Mouse (Mus musculus): ENCODE results near the gene Hoxa7.
A peak's percentile ranks its signal among the peaks of the same experiment; 100 is the strongest.

Gene Hoxa7

DNA sequence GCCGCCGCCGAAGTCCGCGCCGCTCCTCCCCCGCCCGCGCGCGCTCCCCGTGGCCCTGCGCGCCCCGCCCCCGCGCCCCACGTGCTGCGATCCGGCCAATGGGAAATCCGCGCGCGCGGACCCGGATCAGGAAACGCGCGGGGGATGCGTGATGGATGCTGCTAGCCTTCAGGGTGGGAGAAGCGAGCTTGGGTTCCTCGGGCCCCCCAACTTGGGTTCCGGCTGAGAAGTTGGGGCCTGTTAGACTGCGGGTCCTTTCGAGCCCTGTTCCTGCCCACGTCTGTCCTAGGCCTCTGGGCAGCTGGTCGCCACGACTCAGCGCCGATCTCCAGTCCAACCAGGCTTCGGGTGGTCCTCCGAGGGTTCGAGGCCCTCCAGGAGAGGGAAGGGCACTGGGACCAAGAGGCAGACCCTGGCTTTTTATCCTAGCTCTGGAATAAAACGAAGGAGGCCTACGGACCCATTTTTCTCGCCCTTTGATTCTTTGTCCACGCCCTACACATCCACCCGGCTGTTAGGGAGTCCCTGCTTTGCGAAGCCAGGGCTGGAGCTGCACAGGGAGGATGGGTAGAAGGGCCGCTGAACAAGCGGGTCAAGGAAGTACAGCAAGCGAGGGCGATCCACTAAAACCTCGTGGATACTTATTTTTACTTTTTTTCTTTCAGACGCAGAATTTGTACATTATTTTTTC is 29.6 kb downstream of the Hoxa7 start:
- DNase-seq, result peak; percentile 91

DNA sequence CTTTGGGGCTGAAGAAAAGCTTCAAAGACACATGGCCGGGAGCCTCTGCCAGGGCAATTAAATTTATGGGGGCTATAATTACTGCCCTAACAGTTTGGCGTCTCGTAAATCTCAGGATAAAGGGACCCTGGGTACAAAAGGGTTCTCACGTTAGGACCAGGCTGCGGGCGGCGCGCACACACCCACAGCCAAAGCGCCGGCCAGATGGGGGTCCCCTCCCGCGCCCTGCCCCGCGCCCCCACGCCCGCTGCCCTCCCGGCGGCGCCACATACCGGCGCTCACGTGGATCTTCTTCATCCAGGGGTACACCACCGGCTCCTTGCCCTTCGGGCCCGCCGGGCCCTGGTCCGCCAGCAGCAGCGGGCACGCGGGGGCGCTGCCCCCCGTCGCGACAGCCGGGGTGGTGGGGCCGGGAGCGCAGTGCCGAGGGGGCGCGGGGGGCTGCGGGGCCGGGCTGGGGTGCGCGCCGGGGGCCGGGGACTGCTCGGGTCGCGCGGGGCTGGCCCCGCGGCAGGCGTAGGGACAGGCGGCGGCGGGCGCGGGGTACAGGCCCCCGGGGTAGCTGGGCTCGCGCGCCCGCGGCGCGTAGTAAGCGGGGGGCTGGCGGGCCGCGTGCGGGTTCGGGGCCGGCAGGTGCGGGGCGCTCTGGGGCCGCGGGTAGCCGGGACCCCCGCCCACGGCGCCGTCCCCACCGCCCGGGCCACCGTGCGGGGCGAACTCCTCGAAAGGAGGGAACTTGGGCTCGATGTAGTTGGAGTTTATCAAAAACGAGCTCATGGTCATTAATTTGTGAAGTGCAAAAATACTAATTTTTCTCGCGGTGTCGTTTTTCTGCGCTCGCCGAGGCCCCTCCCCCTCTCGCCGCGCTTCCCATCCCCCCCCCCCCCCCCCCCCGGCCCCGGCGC is 30.5 kb downstream of the Hoxa7 start, which contains the start of gene Hoxa4:
TSS of gene Hoxa4 (minus strand) at position 848 of the 905 bp plus-strand sequence.
- peak; percentile 44 for DNase-seq

DNA sequence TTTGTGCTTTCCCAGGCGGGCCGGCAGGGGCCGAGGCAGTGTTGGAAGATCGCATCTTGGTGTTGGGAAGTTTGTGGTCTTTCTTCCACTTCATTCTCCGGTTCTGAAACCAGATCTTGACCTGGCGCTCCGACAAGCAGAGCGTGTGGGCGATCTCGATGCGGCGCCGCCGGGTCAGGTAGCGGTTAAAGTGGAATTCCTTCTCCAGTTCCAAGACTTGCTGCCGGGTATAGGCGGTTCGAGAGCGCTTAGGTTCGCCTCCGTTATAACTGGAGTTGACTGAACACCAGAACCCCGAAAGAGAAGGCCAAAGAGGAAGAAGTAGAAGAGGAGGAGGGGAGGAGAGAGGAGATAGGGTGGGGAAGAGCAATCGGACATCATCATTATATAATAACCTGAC is 31.2 kb downstream of the Hoxa7 start:
- DNase-seq, result no peak

DNA sequence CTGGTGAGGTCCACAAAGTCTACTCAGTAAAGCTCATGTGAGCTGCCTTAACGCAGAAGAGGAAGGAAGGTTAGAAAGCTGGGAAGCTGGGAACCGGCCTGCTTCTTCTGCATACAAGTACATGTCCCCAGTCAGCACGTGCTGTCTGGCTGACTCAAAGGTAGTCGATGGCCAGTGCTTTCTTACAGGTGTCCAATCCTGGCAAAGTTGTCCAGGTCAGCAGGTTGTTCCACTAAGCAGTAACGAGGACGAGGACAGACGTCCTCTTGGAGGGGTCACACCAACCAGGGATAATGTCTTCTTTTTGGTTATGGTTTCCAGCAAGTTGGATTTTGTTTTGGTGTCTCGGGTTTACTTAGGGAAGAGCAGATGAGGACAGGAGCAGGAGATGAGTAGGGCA is 31.7 kb downstream of the Hoxa7 start:
- DNase-seq, result peak; percentile 47

DNA sequence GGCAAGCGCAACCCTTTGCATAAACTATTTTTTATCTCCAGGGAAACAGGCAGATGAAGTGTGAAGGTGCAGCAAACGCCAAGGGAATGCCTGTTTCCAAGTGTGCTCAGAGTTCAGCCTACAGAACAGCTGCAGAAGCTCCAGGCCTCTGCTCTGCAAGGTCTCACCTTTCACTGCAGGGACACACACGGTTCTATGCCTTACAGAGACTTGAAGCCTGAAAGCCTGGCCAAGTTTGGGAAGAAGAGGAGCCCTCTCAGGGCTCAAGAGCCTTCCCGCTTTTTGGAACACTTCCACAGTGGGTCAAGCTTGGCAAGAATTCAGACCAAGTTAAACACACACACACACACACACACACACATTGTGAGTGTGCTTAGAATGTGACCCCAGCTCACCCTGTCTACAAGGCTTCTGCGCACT is 32.5 kb downstream of the Hoxa7 start:
- peak; percentile 54 for DNase-seq

DNA sequence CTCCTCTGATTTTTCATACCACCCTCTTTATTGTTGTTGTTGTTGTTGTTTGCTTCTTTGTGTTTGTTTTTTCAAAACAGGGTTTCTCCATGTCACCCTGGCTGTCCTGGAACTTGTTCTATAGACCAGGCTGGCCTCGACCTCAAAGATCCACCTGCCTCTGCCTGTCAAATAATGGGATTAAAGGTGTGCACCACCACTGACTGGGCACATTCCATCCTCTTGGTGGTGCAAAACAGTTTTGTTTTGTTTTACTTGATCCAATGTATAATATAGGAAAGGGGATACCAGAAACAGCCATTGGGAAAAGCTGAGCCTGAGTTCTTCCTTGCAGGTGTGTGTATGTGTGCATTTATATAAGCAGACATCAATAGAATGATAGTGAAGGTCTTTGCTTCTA is 35.2 kb downstream of the Hoxa7 start:
- no peak for DNase-seq

DNA sequence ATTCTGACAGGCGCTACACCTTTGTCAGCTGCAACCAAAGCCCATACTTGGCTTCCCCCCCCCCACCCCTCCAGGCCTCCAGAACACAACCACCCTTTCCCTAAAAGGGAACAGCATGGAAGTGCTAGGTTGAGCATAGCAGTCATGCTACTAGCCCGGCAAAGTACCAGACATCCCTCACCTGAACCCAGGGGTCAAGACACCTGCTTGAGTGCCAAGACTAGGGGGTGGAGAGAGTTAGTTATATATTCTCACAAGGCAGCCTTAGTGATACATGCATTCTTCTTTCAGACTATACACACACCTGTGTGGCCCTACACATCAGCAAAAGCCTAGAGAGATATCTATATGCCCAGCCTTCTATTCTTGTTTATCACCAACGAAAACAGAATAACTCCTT is 35.8 kb downstream of the Hoxa7 start:
- peak; percentile 37 for DNase-seq

DNA sequence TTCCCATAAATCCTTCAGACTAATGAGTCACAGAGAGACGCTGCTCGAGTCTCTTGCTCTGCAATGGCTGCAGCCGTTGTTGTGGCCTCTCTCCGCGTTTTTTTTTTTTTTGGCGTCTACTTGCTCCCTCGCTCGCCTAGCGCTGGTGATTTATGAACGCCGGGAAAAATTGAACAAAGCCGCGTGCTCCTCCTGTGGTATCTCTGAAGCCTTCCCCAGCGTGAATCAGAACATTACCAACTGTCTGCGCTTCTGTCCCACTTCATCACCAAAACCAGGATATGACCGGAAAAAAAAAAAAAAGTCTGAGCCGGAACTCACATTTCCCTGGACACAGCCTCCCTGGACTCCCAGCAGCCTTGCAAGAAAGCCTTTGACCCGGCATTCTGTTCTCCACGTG is 36.4 kb downstream of the Hoxa7 start:
- DNase-seq, result peak; percentile 44

DNA sequence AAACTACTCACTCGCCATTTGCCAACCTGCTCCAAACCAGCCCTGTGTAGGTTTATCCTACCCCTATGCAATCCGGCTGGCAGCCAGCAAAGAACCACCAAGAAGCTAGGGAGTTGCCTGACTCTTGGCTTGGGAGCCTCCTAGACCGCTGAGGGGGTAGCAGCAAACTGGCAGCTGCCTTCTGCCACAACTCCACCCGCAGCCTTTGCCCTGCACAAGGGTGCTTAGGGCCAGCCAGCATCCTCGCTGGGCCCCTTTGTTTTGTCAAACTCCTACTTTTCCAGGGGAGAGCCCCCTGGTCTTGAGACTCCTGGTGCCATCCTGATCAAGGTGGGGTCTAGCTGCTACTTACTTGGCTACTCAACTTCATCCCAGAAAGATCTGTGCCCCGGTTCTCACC is 37.0 kb downstream of the Hoxa7 start:
- peak; percentile 33 for DNase-seq

DNA sequence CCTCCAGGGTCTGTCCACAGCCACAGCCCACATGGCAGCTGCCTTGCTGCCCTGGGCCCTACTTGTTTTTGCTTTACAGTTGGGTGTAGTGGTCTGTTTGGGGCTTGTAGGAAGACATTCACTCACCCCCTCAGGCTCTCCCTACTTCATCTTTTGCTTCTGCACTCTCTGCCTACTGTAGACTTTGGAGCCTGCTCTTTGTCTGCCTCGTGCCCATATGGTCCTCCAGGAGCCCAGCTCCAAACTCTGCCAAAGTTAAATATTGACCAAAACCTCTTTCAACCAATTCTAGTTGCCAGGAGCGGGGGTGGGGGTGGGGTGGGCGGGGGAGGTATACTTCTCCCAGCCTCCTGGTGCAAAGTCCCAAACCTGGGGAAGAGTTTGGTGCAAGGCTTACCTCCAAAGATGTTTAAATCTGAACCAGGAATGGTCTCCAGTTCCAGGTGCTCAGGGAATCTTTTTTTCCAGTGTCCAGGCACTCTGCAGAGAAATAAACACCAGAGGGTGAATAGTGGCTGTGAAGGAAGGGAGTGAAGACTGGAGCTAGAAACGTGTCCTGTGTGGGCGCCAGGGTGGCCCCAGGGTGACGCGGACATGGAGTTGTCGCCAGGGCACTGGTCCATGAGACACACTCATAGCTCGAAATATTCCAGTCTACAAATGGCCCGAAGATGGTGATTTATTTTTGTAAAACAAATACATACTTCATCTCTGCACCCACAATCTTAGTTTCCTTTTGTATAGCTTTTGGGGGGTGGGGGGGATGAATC is 38.2 kb downstream of the Hoxa7 start:
- peak; percentile 73 for DNase-seq

DNA sequence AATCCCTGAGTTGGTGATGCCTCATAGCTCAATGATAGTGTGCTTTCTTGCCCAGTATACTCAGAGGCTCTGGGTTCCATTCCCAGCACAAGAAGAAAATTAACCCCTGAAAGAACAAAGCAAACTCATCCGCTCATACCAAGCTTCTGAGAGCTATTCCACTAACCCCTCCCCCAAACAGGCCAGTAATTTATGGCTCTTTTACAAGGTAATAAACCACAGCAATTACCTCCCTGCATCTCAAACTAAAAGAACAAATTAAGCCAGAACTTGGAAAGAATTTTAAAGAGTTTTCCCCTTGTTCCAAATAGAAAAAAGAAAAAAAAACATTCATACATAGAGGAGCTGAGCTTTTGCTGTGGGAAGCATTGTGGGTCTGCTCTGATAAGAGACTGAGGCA is 38.9 kb downstream of the Hoxa7 start:
- no peak for DNase-seq

DNA sequence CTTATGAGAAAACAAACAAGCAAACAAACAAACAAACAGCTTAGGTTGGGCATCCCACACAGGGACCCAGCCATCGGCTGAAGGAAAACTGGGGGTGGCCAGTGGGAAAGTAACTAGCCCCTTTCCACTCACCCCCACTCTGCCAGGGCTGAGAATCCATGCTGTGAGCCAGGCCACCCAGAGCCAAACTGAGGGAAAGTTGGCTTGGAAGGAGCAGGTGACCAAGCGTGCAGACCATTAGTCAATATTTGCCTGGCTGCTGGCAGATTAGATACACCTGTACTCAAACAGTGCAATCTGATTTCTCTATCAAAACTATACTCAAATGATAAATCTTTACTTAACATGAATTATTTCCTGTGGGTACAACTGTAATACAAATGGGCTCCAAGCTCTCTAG is 39.6 kb downstream of the Hoxa7 start:
- DNase-seq, result peak; percentile 41

DNA sequence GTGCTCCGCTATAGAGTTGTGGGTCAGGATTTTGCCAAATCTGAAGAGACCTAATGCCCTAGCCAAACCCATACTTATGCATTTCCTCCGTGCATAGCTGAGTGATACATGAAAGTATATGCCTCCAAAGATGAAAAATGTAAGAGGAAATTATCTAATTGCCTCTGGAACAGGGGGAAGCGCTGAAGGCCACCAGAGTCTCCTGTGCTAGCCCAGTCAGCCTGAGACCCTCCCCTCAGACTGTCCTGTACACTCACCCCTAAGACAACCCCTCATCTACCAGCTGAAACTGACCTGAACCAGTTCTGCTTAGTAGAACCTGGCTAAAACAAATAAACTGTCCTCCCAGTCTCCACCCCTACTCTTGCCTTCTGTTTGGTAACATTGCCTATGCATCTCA is 40.9 kb downstream of the Hoxa7 start:
- no peak for DNase-seq

DNA sequence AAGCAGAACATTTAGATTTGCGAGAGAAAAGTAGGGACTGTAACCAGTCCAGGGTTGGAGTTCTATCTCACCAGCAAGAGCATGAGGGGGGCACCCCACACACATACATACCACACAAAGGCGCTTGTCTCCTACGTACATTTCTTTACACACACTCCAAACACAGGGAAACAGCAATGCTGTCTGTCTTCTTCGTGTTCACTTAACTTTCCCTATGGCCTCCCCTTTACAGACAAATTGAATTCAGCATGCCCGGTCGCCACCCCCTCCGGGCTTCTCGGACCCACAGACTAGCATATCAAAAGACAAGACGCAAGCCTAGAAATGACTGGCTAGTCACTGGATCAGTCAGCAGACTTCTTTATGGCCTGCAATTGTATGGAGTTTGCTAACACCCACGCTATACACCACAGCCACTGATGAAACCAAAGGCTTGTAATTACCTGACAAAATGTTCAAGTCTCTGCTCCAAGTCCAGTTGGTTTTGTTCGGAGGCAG is 41.4 kb downstream of the Hoxa7 start:
- DNase-seq, result no peak

DNA sequence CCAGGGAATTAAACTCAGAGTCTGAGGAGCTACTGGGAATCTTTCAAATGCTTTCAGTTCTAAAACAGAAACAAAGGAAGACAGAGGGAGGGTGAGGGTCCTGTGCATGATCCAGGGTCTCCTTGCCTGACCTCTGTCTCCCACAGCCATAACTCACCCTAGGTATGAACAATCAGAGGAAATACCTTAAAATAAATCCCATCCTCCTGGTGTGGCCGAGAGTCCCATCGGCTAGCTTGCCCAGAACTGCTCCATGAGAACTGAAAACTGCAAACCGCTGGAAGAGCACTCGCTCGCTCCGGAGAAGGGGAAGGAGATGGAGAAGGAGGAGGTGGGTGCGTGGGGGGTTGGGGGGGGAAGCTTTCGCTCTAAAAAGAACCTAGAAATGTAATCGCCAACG is 42.0 kb downstream of the Hoxa7 start:
- peak; percentile 29 for DNase-seq

DNA sequence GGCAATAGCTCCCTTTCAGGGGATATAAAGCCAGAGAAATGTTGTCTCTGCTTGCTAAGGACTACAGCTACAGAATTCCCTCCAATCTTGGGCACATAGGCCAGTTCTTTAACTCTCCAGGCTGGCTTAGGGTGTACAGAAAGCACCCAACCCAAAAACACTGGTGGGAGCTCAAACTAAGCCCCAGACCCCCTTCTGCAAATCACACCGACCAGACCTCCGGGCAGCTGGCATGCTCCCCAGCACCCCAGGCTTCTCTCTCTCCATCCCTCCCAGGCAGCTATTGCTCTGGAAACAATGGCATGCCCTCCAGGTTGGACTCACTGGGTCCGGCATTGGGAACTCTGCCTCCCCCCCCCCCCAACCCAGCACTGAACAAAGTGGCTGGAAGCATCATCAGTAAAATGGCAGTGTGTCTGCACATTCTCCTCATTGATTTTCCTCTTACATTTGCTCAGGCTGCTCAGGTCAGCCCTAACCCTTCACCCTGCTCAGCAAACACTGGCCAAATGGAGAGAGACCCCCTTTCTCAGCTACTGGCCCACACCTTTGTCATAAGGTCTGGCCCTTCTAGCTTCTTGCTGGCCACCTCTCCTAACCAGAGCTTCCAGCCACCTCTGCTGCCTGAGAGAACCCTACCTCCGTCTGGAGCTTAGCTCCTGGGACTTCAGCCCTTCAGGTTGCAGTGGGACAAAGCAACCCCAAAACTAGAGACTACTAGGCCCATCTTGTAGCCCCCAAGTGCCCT is 42.6 kb downstream of the Hoxa7 start:
- peak; percentile 32 for DNase-seq

DNA sequence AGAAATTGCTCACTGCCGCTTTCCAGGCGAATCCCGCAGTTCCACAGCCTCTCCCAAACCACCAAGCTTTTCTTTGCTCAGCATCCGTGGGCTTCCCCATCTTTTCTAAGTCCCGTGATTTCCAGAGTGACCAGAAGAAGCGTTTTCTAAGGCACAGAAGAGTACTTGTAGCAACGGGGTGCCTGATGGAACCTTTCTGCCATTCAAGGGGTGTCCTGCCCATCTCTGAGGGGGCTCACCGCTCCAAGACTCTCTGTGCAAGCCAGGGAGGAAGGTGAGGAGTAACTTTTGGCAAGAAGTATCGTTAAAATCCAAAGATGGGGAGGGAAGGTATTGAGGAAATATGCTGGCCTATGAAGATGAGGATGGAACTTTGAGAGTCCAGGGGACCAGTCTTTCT is 43.8 kb downstream of the Hoxa7 start:
- DNase-seq, result no peak

DNA sequence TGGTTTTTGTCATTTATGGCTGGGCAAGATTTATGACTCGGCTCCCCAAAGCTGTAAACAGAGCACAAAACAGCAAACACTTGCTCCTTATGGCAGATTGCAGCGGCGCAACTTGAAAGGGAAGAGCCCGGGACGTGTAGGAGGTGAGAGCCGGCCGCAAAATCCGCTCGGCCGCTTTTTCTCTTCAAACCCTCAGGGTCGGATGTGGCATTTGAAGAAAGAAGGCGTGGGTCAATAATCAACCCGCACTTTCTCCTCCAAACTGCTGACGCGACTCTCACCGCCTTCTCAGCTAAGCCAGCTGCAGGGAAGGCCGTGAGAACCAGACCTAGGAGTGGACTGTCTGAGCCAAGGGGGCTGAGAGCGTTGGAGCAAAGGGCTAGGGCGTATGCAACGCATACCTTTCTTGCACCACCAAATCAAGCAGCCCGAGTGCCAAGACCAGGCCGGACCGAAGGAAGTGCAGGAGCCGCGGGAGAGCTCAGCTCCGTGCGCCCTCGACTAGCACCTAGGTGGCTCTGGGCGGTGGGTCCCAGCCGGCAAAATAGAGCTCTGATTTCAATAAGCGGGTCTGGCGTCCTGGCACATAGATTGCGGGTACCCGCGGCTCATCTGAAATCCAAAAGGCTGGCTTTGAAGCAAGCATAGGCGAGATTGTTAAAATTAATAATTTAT is 44.5 kb downstream of the Hoxa7 start, which contains the start of gene 5730596B20Rik:
TSS of gene 5730596B20Rik (plus strand) at position 438 of the 675 bp plus-strand sequence.
- peak; percentile 82 for DNase-seq

DNA sequence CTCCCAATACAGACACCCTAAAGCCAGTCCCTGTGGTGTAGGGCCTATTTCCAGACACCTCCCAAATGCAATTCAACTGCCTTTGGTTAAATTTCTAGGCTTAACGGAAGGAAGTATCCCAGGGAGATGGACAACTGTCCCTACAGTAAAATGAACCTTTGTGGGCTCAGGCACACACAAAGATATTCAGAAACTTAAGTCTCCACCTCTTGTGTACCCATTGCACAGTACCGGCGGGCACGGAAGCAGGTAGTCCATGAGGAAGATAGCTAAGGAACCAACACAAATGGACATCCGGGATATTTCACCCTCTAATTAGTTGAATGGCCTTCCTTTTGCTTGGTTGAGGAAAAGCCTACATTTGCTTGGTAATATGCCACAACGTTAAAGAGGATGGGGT is 45.3 kb downstream of the Hoxa7 start:
- peak; percentile 46 for DNase-seq

DNA sequence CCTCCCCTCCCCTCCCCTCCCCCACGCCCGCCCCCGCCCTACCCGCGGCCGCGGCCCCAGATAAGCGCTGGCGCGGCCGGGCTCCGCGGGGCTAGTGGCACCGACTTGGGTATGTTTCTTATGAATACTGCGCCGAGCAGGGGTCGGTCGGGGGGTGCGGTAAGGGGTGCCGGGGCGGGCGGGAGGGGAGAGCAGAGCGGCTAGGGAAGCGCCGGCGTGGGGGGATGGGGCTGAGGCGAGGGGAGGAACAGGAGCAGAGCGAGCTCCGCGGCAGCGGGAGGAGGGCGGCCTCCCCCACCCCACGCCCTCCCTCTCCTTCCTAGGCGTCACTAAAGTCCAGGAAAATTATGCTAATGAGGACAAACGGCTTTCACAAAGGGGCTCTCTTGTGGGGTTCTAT is 45.8 kb downstream of the Hoxa7 start:
- DNase-seq, result peak; percentile 49

DNA sequence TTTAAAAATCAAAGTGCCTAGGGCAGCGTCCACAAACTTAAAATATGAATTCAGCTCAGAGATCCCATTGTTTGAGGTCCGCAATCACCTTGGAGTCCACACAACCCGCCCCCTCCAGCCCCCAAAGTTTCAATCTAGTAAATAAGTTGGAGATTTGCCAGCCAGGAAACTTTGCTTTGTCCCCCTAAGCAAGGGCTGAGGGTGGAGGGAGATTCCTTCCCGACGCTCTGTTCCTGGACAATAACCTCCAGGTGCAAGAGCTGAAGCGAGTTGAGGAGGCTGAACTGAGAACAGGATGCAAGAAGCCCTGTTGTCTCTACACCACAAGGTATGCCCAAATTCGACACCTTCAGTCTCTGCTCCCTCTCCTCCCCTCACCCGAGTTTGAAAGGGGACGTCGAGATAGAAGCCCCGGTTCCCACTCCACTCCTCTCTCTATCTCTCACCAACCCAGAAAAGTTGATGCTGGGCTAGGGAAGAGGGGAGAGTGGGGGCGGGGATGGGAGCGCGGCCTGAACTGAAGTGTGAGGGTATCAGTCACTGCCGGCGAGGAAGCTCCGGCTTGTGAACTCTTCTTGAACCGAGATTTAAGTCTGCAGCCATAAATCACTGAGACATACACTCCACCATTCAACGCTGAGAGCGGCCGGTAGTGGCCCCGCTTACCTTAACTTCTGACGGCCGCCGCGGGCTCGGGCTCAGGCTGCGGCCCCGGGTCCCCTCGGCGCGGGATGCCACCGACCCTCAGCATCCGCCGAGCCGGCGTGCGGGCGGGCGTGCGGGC is 46.5 kb downstream of the Hoxa7 start:
- peak; percentile 61 for DNase-seq
